Mouse (Mus musculus): ENCODE measurements around the gene Apoa4. TPM values are rescaled to one million over a fixed set of nuclear protein-coding genes. Genes with fewer than 3 reads are reported as not detected.

Gene Apoa4
- total and polyA plus RNA-seq, 3 experiments = not detected

GRCm38 (mm10) chr9:46235649-46236048 lies 4.8 kb upstream of the Apoa4 start (continued):
- TF ChIP-seq NRF1 (IDR thresholded peaks at IDR 0.05; ENCODE audit: insufficient read depth, low read depth, low read length, poor library complexity, severe bottlenecking) (no peak), TBP (IDR thresholded peaks at IDR 0.05; ENCODE audit: low read depth, low read length) (no peak)

GRCm38 (mm10) chr9:46238850-46239249 lies 1.6 kb upstream of the Apoa4 start:
- H3K4me3 ChIP-seq (ENCODE audit: control insufficient read depth in 1 of 2, insufficient read depth in 1 of 2, low read depth in 2 of 2, low read length in 2 of 2) = no peak overlapping the region
- H3K36me3 ChIP-seq (ENCODE audit: control insufficient read depth in 1 of 2, insufficient read depth in 2 of 2, low read length in 2 of 2) = no peaks in the 10 kb centered on the region
- H3K9ac ChIP-seq (ENCODE audit: control insufficient read depth, low read depth, low read length, poor library complexity, severe bottlenecking) = no peak overlapping the region
- H3K27ac ChIP-seq (ENCODE audit: control insufficient read depth, low read depth, low read length) = no peak overlapping the region
- H3K27me3 ChIP-seq (ENCODE audit: control insufficient read depth in 1 of 2, insufficient read depth in 2 of 2, low read length in 2 of 2) = no peaks in the 10 kb centered on the region
- H3K79me2 ChIP-seq (ENCODE audit: control insufficient read depth, insufficient read depth, low read length, poor library complexity) = no peaks in the 10 kb centered on the region
- no peaks in the 10 kb centered on the region for H3K4me1 ChIP-seq (ENCODE audit: control insufficient read depth in 1 of 2, insufficient read depth in 2 of 2, low read length in 2 of 2)
- no peaks in the 10 kb centered on the region for H3K9me3 ChIP-seq (replicated peaks; ENCODE audit: insufficient read depth, low read length)
- no peak for DNase-seq (ENCODE audit: low read depth, low spot score)
- TF ChIP-seq NRF1 (IDR thresholded peaks at IDR 0.05; ENCODE audit: insufficient read depth, low read depth, low read length, poor library complexity, severe bottlenecking) (no peak), EP300 (IDR thresholded peaks at IDR 0.05; ENCODE audit: low read depth in 1 of 2, low read length in 2 of 2) (no peak), GATA1 (IDR thresholded peaks at IDR 0.05; ENCODE audit: low read depth, low read length) (no peak), ELF1 (IDR thresholded peaks at IDR 0.05; ENCODE audit: low read depth, low read length) (no peak), MYB (IDR thresholded peaks at IDR 0.05; ENCODE audit: low read depth, low read length) (no peak), USF2 (IDR thresholded peaks at IDR 0.05; ENCODE audit: borderline replicate concordance in 1 of 2, insufficient read depth in 1 of 2, low read depth in 1 of 2, low read length in 2 of 2) (no peak), ZC3H11A (IDR thresholded peaks at IDR 0.05; ENCODE audit: low read depth, low read length) (no peak), MAX (IDR thresholded peaks at IDR 0.05; ENCODE audit: low read length) (no peak), KAT2A (conservative IDR thresholded peaks at IDR 0.05; ENCODE audit: low read depth, low read length) (no peak), MAZ (IDR thresholded peaks at IDR 0.05; ENCODE audit: low read depth, low read length) (no peak)

GRCm38 (mm10) chr9:46241818-46242217 lies 1.3 kb downstream of the Apoa4 start:
- Histone ChIP-seq H3K4me3 (ENCODE audit: control insufficient read depth in 1 of 2, insufficient read depth in 1 of 2, low read depth in 2 of 2, low read length in 2 of 2) (no peak overlapping the region), H3K27ac (ENCODE audit: control insufficient read depth, low read depth, low read length) (no peak overlapping the region), H3K9me3 (replicated peaks; ENCODE audit: insufficient read depth, low read length) (no peaks in the 10 kb centered on the region), H3K79me2 (ENCODE audit: control insufficient read depth, insufficient read depth, low read length, poor library complexity) (no peaks in the 10 kb centered on the region), H3K4me1 (ENCODE audit: control insufficient read depth in 1 of 2, insufficient read depth in 2 of 2, low read length in 2 of 2) (no peaks in the 10 kb centered on the region), H3K27me3 (ENCODE audit: control insufficient read depth in 1 of 2, insufficient read depth in 2 of 2, low read length in 2 of 2) (no peaks in the 10 kb centered on the region), H3K36me3 (ENCODE audit: control insufficient read depth in 1 of 2, insufficient read depth in 2 of 2, low read length in 2 of 2) (no peaks in the 10 kb centered on the region), H3K9ac (ENCODE audit: control insufficient read depth, low read depth, low read length, poor library complexity, severe bottlenecking) (no peak overlapping the region)
- DNase-seq (ENCODE audit: low read depth, low spot score) = no peak
- TF ChIP-seq USF1 (IDR thresholded peaks at IDR 0.05; ENCODE audit: low read depth, low read length) (peak; percentile 46; the same call in 1 of the 2 replicates), GATA1 (IDR thresholded peaks at IDR 0.05; ENCODE audit: low read depth, low read length) (no peak)

GRCm38 (mm10) chr9:46243122-46243521 lies 2.6 kb downstream of the Apoa4 start:
- no peaks in the 10 kb centered on the region for H3K4me1 ChIP-seq (ENCODE audit: control insufficient read depth in 1 of 2, insufficient read depth in 2 of 2, low read length in 2 of 2)
- no peak overlapping the region for H3K4me3 ChIP-seq (ENCODE audit: control insufficient read depth in 1 of 2, insufficient read depth in 1 of 2, low read depth in 2 of 2, low read length in 2 of 2)
- no peaks in the 10 kb centered on the region for H3K36me3 ChIP-seq (ENCODE audit: control insufficient read depth in 1 of 2, insufficient read depth in 2 of 2, low read length in 2 of 2)
- DNase-seq (ENCODE audit: low read depth, low spot score) = no peak
- no peak overlapping the region for H3K9ac ChIP-seq (ENCODE audit: control insufficient read depth, low read depth, low read length, poor library complexity, severe bottlenecking)
- no peaks in the 10 kb centered on the region for H3K27me3 ChIP-seq (ENCODE audit: control insufficient read depth in 1 of 2, insufficient read depth in 2 of 2, low read length in 2 of 2)
- no peaks in the 10 kb centered on the region for H3K9me3 ChIP-seq (replicated peaks; ENCODE audit: insufficient read depth, low read length)
- TF ChIP-seq USF2 (IDR thresholded peaks at IDR 0.05; ENCODE audit: borderline replicate concordance in 1 of 2, insufficient read depth in 1 of 2, low read depth in 1 of 2, low read length in 2 of 2) = no peak
- no peak for TF ChIP-seq NRF1 (IDR thresholded peaks at IDR 0.05; ENCODE audit: insufficient read depth, low read depth, low read length, poor library complexity, severe bottlenecking)
- no peak for TF ChIP-seq MYB (IDR thresholded peaks at IDR 0.05; ENCODE audit: low read depth, low read length)
- no peak for TF ChIP-seq TCF12 (IDR thresholded peaks at IDR 0.05; ENCODE audit: low read depth, low read length)
- no peak for TF ChIP-seq E2F4 (IDR thresholded peaks at IDR 0.05; ENCODE audit: borderline replicate concordance, low read depth, low read length)
- TF ChIP-seq UBTF (IDR thresholded peaks at IDR 0.05; ENCODE audit: borderline replicate concordance, insufficient read depth, low read depth, low read length) = no peak
- TF ChIP-seq RCOR1 (IDR thresholded peaks at IDR 0.05; ENCODE audit: low read depth, low read length) = no peak
- no peak for TF ChIP-seq TBP (IDR thresholded peaks at IDR 0.05; ENCODE audit: low read depth, low read length)
- H3K27ac ChIP-seq (ENCODE audit: control insufficient read depth, low read depth, low read length) = no peak overlapping the region
- no peaks in the 10 kb centered on the region for H3K79me2 ChIP-seq (ENCODE audit: control insufficient read depth, insufficient read depth, low read length, poor library complexity)

Data from MEL (cell line).